Mouse (Mus musculus): ENCODE measurements around the gene Tnfsf14. TPM values are rescaled to one million over a fixed set of nuclear protein-coding genes. Genes with fewer than 3 reads are reported as not detected.

The Tnfsf14 gene
- total RNA-seq, 2 experiments from 2014 or later = 0.36 TPM; not detected in 1

Small RNAs within 50 kb of the gene (microRNA-seq; reads per million reads assigned to microRNA genes)
- gene Mir6978 = 0 to 0.76 reads per million in 2 experiments

Other genes with a start within 250 kb of the Tnfsf14 start
- gene Acer1, start 212.1 kb downstream of the Tnfsf14 start, total RNA-seq (2021) = not detected
- gene Clpp, start 203.9 kb downstream of the Tnfsf14 start, total RNA-seq (2021) = 10 to 100 TPM; 80.9 to 83.1 TPM
- gene Alkbh7, start 196.8 kb downstream of the Tnfsf14 start, total RNA-seq (2021) = 10 to 100 TPM; 72.4 to 78.0 TPM
- gene Pspn, start 194.2 kb downstream of the Tnfsf14 start, total RNA-seq (2021) = not detected
- 10 to 100 TPM; 22.6 to 23.0 TPM for gene Gtf2f1, start 182.9 kb downstream of the Tnfsf14 start, total RNA-seq (2021)
- not detected for gene Gm17949, start 182.7 kb downstream of the Tnfsf14 start, total RNA-seq (2021)
- gene Khsrp, start 162.7 kb downstream of the Tnfsf14 start, total RNA-seq (2021) = 10 to 100 TPM; 38.3 to 42.5 TPM
- gene Slc25a41, start 152.5 kb downstream of the Tnfsf14 start, total RNA-seq (2021) = not detected
- gene Crb3, start 135.1 kb downstream of the Tnfsf14 start, total RNA-seq (2021) = under 1 TPM in 1 of 2 experiments, not detected in 1; 0.95 TPM
- gene Slc25a23, start 134.3 kb downstream of the Tnfsf14 start, total RNA-seq (2021) = 10 to 100 TPM; 58.9 to 62.5 TPM
- 1 to 10 TPM in 1 of 2 experiments, under 1 TPM in 1; 0.60 to 3.0 TPM for gene Dennd1c, start 115.7 kb downstream of the Tnfsf14 start, total RNA-seq (2021)
- gene Tubb4a, start 106.4 kb downstream of the Tnfsf14 start, total RNA-seq (2021) = 1 to 10 TPM; 1.2 to 1.6 TPM
- gene Tnfsf9, start 88.9 kb downstream of the Tnfsf14 start, total RNA-seq (2021) = under 1 TPM in 1 of 2 experiments, not detected in 1; 0.51 TPM
- not detected for gene Cd70, start 44.4 kb downstream of the Tnfsf14 start, total RNA-seq (2021)
- gene C3, start 34.0 kb upstream of the Tnfsf14 start, total RNA-seq (2021) = 100 to 1,000 TPM in 1 of 2 experiments, 10 to 100 TPM in 1; 69.5 to 194 TPM
- 10 to 100 TPM; 24.4 to 30.0 TPM for gene Gpr108, start 54.3 kb upstream of the Tnfsf14 start, total RNA-seq (2021)
- 100 to 1,000 TPM; 106 to 109 TPM for gene Trip10, start 55.3 kb upstream of the Tnfsf14 start, total RNA-seq (2021)
- 1 to 10 TPM; 1.6 to 3.3 TPM for gene Vav1, start 84.9 kb upstream of the Tnfsf14 start, total RNA-seq (2021)
- 10 to 100 TPM in 1 of 2 experiments, 1 to 10 TPM in 1; 5.9 to 10.0 TPM for gene Adgre1, start 164.5 kb upstream of the Tnfsf14 start, total RNA-seq (2021)

All from heart, adult 18-20 months (tissue).